Mouse (Mus musculus): ENCODE measurements around the gene Tmem11.

- TF ChIP-seq CTCF (IDR thresholded peaks at IDR 0.05; ENCODE audit: control insufficient read depth, insufficient read depth, insufficient read length) (no peak), MYOG (IDR thresholded peaks at IDR 0.05; ENCODE audit: control insufficient read depth, extremely low read depth, insufficient read length) (no peak)
Measured at GRCm38 (mm10) chr11:60908073-60908472, 29.0 kb upstream of the Tmem11 start.
